Mouse (Mus musculus): Measurements from ENCODE around the gene Klk1b4. TPM values are rescaled to one million over a fixed set of nuclear protein-coding genes. Genes with fewer than 3 reads are reported as not detected.
"Not testable (repeated sequence)": the region's sequence is repeated elsewhere in the genome, so short reads cannot be mapped to it uniquely, and the experiment has no call there.

The Klk1b4 gene
- polyA plus RNA-seq, 1 experiment from 2014 or later: 0.16 TPM

- Histone ChIP-seq H3K4me2 (ENCODE audit: low read depth, low read length) (no peak overlapping the region), H3K4me1 (ENCODE audit: control insufficient read depth, insufficient read depth, low read length) (peaks cover 16% of the 10 kb centered on the region), H3K9ac (ENCODE audit: low read depth, low read length) (no peak overlapping the region), H3K36me3 (ENCODE audit: control insufficient read depth, insufficient read depth, low read length) (peaks cover 22% of the 10 kb centered on the region), H3K4me3 (ENCODE audit: low read length) (no peak overlapping the region), H3K9me3 (ENCODE audit: control insufficient read depth, low read length) (no peaks in the 10 kb centered on the region), H3K27me3 (replicated peaks; ENCODE audit: control insufficient read depth, insufficient read depth, low read length) (no peaks in the 10 kb centered on the region), H3K27ac (ENCODE audit: low read length) (no peak overlapping the region)
- 92% methylated on average over 4 of the region's 4 CpGs for WGBS
- ATAC-seq: no peak
Observed at GRCm38 (mm10) chr7:44249248-44249647, 42.0 kb downstream of the Klk1b4 start.

DNA sequence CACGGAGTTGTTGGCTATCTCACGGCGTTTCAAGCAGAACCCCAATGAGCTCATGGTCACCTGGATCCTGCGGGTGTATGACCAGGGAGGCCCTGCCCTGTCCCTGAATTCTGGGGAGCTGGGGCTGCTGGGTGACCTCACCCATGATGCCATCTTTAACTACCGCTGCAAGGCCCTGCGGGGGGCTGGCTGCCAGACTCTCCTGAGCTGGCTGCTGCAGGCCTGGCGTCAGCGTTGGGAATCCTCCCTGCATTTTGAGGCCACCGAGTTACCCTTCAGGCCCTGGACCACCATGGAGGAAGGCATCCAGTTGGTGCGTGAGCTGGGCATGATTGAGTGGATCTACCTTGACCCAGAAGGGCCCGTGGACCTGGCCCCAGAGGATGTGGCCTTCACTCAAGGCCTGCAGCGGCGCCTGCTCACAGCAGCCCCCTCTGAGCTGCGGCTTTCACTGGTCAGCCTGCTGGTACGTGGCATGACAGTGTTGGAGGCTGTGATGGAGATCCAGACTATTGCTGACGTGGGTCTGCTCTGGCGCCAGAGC is 43.6 kb downstream of the Klk1b4 start:
- 92% methylated on average over 17 of the region's 17 CpGs for WGBS
- not testable (repeated sequence) for H3K9ac ChIP-seq (ENCODE audit: low read depth, low read length)
- H3K36me3 ChIP-seq (ENCODE audit: control insufficient read depth, insufficient read depth, low read length): peaks cover 22% of the 10 kb centered on the region

DNA sequence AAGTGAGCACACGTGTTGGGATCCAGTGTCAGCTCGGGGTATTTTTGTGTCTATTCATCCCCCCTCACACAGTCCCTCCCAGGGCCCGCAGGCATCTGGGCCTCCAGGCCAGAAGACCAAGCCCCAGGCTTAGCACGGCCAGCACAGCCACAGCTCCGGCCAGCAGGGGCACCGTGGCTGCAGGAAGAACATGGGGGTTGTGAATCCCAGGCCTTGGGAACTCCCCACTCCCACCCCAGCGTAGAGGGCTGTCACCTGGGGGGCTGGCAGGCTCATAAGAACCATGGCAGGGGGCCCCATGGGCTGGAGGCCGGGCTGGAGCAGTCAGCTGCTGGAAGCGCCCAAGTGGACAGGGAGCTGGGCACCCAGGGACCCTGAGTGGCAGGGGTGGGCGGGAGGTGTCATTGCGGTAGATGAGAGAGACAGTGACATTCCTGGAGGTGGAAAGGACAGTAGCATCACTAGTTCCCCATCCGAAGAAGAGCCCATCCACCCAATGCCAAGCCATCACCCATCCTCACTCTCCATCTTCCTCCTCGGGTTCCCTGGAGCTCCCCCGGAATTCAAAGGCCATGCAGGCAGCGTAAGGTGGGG is 45.9 kb downstream of the Klk1b4 start:
- Histone ChIP-seq H3K9me3 (ENCODE audit: control insufficient read depth, low read length) (no peaks in the 10 kb centered on the region), H3K36me3 (ENCODE audit: control insufficient read depth, insufficient read depth, low read length) (peaks cover 22% of the 10 kb centered on the region), H3K27me3 (replicated peaks; ENCODE audit: control insufficient read depth, insufficient read depth, low read length) (no peaks in the 10 kb centered on the region), H3K27ac (ENCODE audit: low read length) (no peak overlapping the region), H3K4me2 (ENCODE audit: low read depth, low read length) (no peak overlapping the region), H3K9ac (ENCODE audit: low read depth, low read length) (no peak overlapping the region), H3K4me3 (ENCODE audit: low read length) (no peak overlapping the region), H3K4me1 (ENCODE audit: control insufficient read depth, insufficient read depth, low read length) (peaks cover 5% of the 10 kb centered on the region; the same call in 1 of the 2 replicates)
- 62% methylated on average over 15 of the region's 15 CpGs for WGBS
- ATAC-seq: peak; percentile 4; the same call in 1 of the 2 replicates

More for the DNA sequence above, 43.6 kb downstream of the Klk1b4 start:
- not testable (repeated sequence) for H3K27ac ChIP-seq (ENCODE audit: low read length); H3K27me3 ChIP-seq (replicated peaks; ENCODE audit: control insufficient read depth, insufficient read depth, low read length); H3K4me2 ChIP-seq (ENCODE audit: low read depth, low read length); H3K4me3 ChIP-seq (ENCODE audit: low read length); H3K9me3 ChIP-seq (ENCODE audit: control insufficient read depth, low read length); ATAC-seq
- peaks cover 10% of the 10 kb centered on the region for H3K4me1 ChIP-seq (ENCODE audit: control insufficient read depth, insufficient read depth, low read length)

GRCm38 (mm10) chr7:44254930-44255329 is 47.7 kb downstream of the Klk1b4 start:
- 70% methylated on average over 6 of the region's 6 CpGs for WGBS
- Histone ChIP-seq H3K4me1 (ENCODE audit: control insufficient read depth, insufficient read depth, low read length) (no peaks in the 10 kb centered on the region), H3K27me3 (replicated peaks; ENCODE audit: control insufficient read depth, insufficient read depth, low read length) (no peaks in the 10 kb centered on the region), H3K9ac (ENCODE audit: low read depth, low read length) (no peak overlapping the region), H3K27ac (ENCODE audit: low read length) (no peak overlapping the region), H3K9me3 (ENCODE audit: control insufficient read depth, low read length) (no peaks in the 10 kb centered on the region), H3K4me2 (ENCODE audit: low read depth, low read length) (no peak overlapping the region), H3K36me3 (ENCODE audit: control insufficient read depth, insufficient read depth, low read length) (peaks cover 18% of the 10 kb centered on the region), H3K4me3 (ENCODE audit: low read length) (no peak overlapping the region)
- ATAC-seq: no peak

DNA sequence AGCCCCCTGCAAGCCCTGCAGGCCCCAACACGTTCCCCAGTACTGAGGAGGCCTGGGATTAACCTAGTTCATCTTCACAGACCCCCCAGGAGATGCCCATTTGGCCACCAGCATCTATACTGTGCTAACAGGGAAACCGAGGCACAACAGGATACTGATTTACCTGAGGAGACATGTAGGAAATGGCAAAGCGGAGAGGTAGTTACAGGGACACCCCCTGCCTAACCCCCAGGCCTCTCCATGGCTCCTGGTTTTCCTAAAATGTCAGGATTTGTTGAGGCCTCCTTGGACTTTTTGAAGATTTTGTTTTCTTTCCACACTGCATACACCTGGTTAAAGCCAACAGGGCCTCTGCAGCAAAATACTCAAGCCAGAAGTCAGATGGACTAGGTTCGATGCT is 50.0 kb downstream of the Klk1b4 start, which contains the start of gene Acp4:
TSS of gene Acp4 (minus strand) at position 101 of the 400 bp plus-strand sequence.
- 77% methylated on average over 4 of the region's 4 CpGs for WGBS

GRCm38 (mm10) chr7:44260410-44260809 is 53.2 kb downstream of the Klk1b4 start:
- H3K9ac ChIP-seq (ENCODE audit: low read depth, low read length): no peak overlapping the region
- no peaks in the 10 kb centered on the region for H3K36me3 ChIP-seq (ENCODE audit: control insufficient read depth, insufficient read depth, low read length)
- 69% methylated on average over 6 of the region's 6 CpGs for WGBS
- no peak for ATAC-seq
- H3K9me3 ChIP-seq (ENCODE audit: control insufficient read depth, low read length): no peaks in the 10 kb centered on the region
- H3K27ac ChIP-seq (ENCODE audit: low read length): no peak overlapping the region
- H3K4me2 ChIP-seq (ENCODE audit: low read depth, low read length): no peak overlapping the region
- H3K4me1 ChIP-seq (ENCODE audit: control insufficient read depth, insufficient read depth, low read length): no peaks in the 10 kb centered on the region
- peaks cover 10% of the 10 kb centered on the region; the same call in 1 of the 2 replicates for H3K27me3 ChIP-seq (replicated peaks; ENCODE audit: control insufficient read depth, insufficient read depth, low read length)
- no peak overlapping the region for H3K4me3 ChIP-seq (ENCODE audit: low read length)

More for the DNA sequence above, 50.0 kb downstream of the Klk1b4 start, which contains the start of gene Acp4:
- no peaks in the 10 kb centered on the region for H3K9me3 ChIP-seq (ENCODE audit: control insufficient read depth, low read length)
- H3K9ac ChIP-seq (ENCODE audit: low read depth, low read length): no peak within 1 kb of the TSS
- H3K27ac ChIP-seq (ENCODE audit: low read length): no peak within 1 kb of the TSS
- peaks cover 5% of the 10 kb centered on the region for H3K36me3 ChIP-seq (ENCODE audit: control insufficient read depth, insufficient read depth, low read length)
- H3K4me2 ChIP-seq (ENCODE audit: low read depth, low read length): no peak within 1 kb of the TSS
- H3K4me1 ChIP-seq (ENCODE audit: control insufficient read depth, insufficient read depth, low read length): no peaks in the 10 kb centered on the region
- no peak within 1 kb of the TSS for H3K4me3 ChIP-seq (ENCODE audit: low read length)
- ATAC-seq: no peak
- H3K27me3 ChIP-seq (replicated peaks; ENCODE audit: control insufficient read depth, insufficient read depth, low read length): no peaks in the 10 kb centered on the region

GRCm38 (mm10) chr7:44261147-44261546 is 53.9 kb downstream of the Klk1b4 start, which contains the start of gene Gm15517:
Gene Gm15517, plus strand, starts transcription at chr7:44261447.
- Histone ChIP-seq H3K4me2 (ENCODE audit: low read depth, low read length) (no peak within 1 kb of the TSS), H3K9ac (ENCODE audit: low read depth, low read length) (no peak within 1 kb of the TSS), H3K4me1 (ENCODE audit: control insufficient read depth, insufficient read depth, low read length) (no peaks in the 10 kb centered on the region), H3K9me3 (ENCODE audit: control insufficient read depth, low read length) (no peaks in the 10 kb centered on the region), H3K27ac (ENCODE audit: low read length) (no peak within 1 kb of the TSS), H3K4me3 (ENCODE audit: low read length) (no peak within 1 kb of the TSS), H3K36me3 (ENCODE audit: control insufficient read depth, insufficient read depth, low read length) (no peaks in the 10 kb centered on the region), H3K27me3 (replicated peaks; ENCODE audit: control insufficient read depth, insufficient read depth, low read length) (peaks cover 10% of the 10 kb centered on the region; the same call in 1 of the 2 replicates)
- ATAC-seq: no peak
- WGBS: 41% methylated on average over 5 of the region's 5 CpGs

Other genes with a start within 250 kb of the Klk1b4 start
- gene Klk1b1, start 240.7 kb upstream of the Klk1b4 start, polyA plus RNA-seq (2015; fragmentation: Nextera tagmentation; extraction: Ambion mirVana): not detected in 2 replicates
- gene Klk1b9, start 231.4 kb upstream of the Klk1b4 start, polyA plus RNA-seq (2015; fragmentation: Nextera tagmentation; extraction: Ambion mirVana): not detected in 2 replicates
- not detected in 2 replicates for gene Klk1b11, start 211.6 kb upstream of the Klk1b4 start, polyA plus RNA-seq (2015; fragmentation: Nextera tagmentation; extraction: Ambion mirVana)
- not detected in 2 replicates for gene Klk1b26, start 195.3 kb upstream of the Klk1b4 start, polyA plus RNA-seq (2015; fragmentation: Nextera tagmentation; extraction: Ambion mirVana)
- not detected in 2 replicates for gene Klk1b27, start 155.1 kb upstream of the Klk1b4 start, polyA plus RNA-seq (2015; fragmentation: Nextera tagmentation; extraction: Ambion mirVana)
- gene Klk1b21, start 105.1 kb upstream of the Klk1b4 start, polyA plus RNA-seq (2015; fragmentation: Nextera tagmentation; extraction: Ambion mirVana): not detected in 2 replicates
- gene Klk1b22, start 94.8 kb upstream of the Klk1b4 start, polyA plus RNA-seq (2015; fragmentation: Nextera tagmentation; extraction: Ambion mirVana): not detected in 2 replicates
- 0.20 TPM in 1 of 2 replicates, not detected in the other for gene Klk1b16, start 70.7 kb upstream of the Klk1b4 start, polyA plus RNA-seq (2015; fragmentation: Nextera tagmentation; extraction: Ambion mirVana)
- gene Klk1b24, start 19.2 kb upstream of the Klk1b4 start, polyA plus RNA-seq (2015; fragmentation: Nextera tagmentation; extraction: Ambion mirVana): not detected in 2 replicates
- 0.21 and 0.55 TPM in 2 replicates for gene Klk1b3, start 9.2 kb upstream of the Klk1b4 start, polyA plus RNA-seq (2015; fragmentation: Nextera tagmentation; extraction: Ambion mirVana)
- gene Klk1b5, start 8.5 kb downstream of the Klk1b4 start, polyA plus RNA-seq (2015; fragmentation: Nextera tagmentation; extraction: Ambion mirVana): 0.10 and 0.16 TPM in 2 replicates
- gene Klk1, start 17.9 kb downstream of the Klk1b4 start, polyA plus RNA-seq (2015; fragmentation: Nextera tagmentation; extraction: Ambion mirVana): 44.2 and 51.8 TPM in 2 replicates
- 0.09 TPM in 1 of 2 replicates, not detected in the other for gene Gm36864, start 28.7 kb downstream of the Klk1b4 start, polyA plus RNA-seq (2015; fragmentation: Nextera tagmentation; extraction: Ambion mirVana)
- gene 1700028J19Rik, start 39.3 kb downstream of the Klk1b4 start, polyA plus RNA-seq (2015; fragmentation: Nextera tagmentation; extraction: Ambion mirVana): 1.4 and 1.6 TPM in 2 replicates
- gene 2410002F23Rik, start 39.3 kb downstream of the Klk1b4 start, polyA plus RNA-seq (2015; fragmentation: Nextera tagmentation; extraction: Ambion mirVana): 101 and 114 TPM in 2 replicates
- gene Acp4, start 49.9 kb downstream of the Klk1b4 start, polyA plus RNA-seq (2015; fragmentation: Nextera tagmentation; extraction: Ambion mirVana): not detected in 2 replicates
- gene Gm15517, start 54.0 kb downstream of the Klk1b4 start, polyA plus RNA-seq (2015; fragmentation: Nextera tagmentation; extraction: Ambion mirVana): not detected in 2 replicates
- 6.7 and 7.1 TPM in 2 replicates for gene Clec11a, start 99.5 kb downstream of the Klk1b4 start, polyA plus RNA-seq (2015; fragmentation: Nextera tagmentation; extraction: Ambion mirVana)
- 1.2 and 1.5 TPM in 2 replicates for gene Shank1, start 102.8 kb downstream of the Klk1b4 start, polyA plus RNA-seq (2015; fragmentation: Nextera tagmentation; extraction: Ambion mirVana)
- gene Syt3, start 176.7 kb downstream of the Klk1b4 start, polyA plus RNA-seq (2015; fragmentation: Nextera tagmentation; extraction: Ambion mirVana): 0.82 and 1.2 TPM in 2 replicates
- 0.66 and 0.88 TPM in 2 replicates for gene 1700008O03Rik, start 178.4 kb downstream of the Klk1b4 start, polyA plus RNA-seq (2015; fragmentation: Nextera tagmentation; extraction: Ambion mirVana)
- 0.31 and 0.43 TPM in 2 replicates for gene Lrrc4b, start 221.6 kb downstream of the Klk1b4 start, polyA plus RNA-seq (2015; fragmentation: Nextera tagmentation; extraction: Ambion mirVana)

Measured in intestine, embryonic 16.5 days (tissue).